Mouse (Mus musculus) liver, adult (tissue): ENCODE measurements around the gene Guk1.
A peak's percentile ranks its signal among the peaks of the same experiment; 100 is the strongest.

Experiments
- GATA4 ChIP-seq: IDR thresholded peaks from 2 replicates; pipeline ENCODE4 v1.6.1; 2014; ENCODE audit warnings: mild to moderate bottlenecking, low read length; ENCODE audit not compliant: insufficient replicate concordance

Gene Guk1

GRCm38 (mm10) chr11:59182864-59183331 is 9.1 kb downstream of the Guk1 start, which contains the start of gene Gjc2:
Gjc2 (minus strand) TSS chr11:59183213.
- no peak for TF ChIP-seq GATA4

GRCm38 (mm10) chr11:59176921-59177320 is 15.1 kb downstream of the Guk1 start:
- TF ChIP-seq GATA4 = no peak

- no peak for TF ChIP-seq GATA4
These were observed 15.5 kb downstream of the Guk1 start for GRCm38 (mm10) chr11:59176475-59176874.

- TF ChIP-seq GATA4 = no peak
These were observed 17.7 kb downstream of the Guk1 start for GRCm38 (mm10) chr11:59174189-59174838.

GRCm38 (mm10) chr11:59170549-59170948 is 21.5 kb downstream of the Guk1 start:
- no peak for TF ChIP-seq GATA4

- no peak for TF ChIP-seq GATA4
These were observed 22.2 kb downstream of the Guk1 start for GRCm38 (mm10) chr11:59169807-59170206.

DNA sequence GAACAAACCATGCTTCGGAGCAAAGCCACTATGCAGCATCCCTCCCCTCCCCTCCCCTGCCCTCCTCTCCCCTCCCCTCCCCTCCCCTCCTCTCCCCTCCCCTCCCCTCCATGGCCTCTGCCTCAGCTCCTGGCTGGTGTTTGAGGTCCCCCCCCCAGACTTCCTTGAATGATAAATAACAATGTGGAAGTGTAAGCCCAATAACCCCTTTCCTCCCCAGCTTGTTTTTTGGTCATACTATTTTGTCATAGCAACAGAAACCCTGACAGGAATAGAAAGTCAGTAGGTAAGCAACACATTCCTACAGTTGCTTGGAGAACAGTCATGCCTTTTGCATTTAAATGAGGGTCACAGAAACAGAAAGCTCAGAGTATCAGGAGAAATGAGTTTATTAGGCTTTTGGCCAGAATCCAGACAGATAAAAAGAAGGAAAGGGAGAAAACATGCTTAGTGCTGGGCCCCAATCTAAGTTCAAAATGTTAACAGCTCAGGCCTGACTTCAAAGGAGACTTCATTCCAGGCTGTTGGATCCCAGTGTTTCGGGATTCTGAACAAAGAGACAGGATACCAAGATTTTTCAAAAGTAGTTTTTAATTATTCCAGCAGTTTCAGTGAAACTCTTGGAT is 26.3 kb downstream of the Guk1 start:
- peak; percentile 79 for TF ChIP-seq GATA4

DNA sequence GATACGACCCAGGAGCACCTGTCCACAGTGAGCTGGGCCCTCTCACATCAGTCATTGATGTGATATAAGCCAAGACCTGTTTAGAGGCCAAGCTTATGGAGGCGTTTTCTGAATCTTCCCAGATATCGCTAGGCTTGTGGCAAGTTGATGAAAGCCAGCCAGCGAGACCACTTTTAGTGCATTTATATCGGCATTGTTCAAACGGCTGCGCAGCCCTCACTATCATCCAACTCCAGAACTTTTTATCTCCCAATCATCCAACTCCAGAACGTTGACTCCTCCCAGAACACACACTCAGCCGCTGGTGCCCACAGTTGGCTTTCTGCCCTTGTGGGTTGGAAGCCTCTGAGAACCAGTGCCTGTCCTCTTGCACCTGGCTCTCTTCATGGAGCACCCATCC is 27.6 kb downstream of the Guk1 start:
- no peak for TF ChIP-seq GATA4

DNA sequence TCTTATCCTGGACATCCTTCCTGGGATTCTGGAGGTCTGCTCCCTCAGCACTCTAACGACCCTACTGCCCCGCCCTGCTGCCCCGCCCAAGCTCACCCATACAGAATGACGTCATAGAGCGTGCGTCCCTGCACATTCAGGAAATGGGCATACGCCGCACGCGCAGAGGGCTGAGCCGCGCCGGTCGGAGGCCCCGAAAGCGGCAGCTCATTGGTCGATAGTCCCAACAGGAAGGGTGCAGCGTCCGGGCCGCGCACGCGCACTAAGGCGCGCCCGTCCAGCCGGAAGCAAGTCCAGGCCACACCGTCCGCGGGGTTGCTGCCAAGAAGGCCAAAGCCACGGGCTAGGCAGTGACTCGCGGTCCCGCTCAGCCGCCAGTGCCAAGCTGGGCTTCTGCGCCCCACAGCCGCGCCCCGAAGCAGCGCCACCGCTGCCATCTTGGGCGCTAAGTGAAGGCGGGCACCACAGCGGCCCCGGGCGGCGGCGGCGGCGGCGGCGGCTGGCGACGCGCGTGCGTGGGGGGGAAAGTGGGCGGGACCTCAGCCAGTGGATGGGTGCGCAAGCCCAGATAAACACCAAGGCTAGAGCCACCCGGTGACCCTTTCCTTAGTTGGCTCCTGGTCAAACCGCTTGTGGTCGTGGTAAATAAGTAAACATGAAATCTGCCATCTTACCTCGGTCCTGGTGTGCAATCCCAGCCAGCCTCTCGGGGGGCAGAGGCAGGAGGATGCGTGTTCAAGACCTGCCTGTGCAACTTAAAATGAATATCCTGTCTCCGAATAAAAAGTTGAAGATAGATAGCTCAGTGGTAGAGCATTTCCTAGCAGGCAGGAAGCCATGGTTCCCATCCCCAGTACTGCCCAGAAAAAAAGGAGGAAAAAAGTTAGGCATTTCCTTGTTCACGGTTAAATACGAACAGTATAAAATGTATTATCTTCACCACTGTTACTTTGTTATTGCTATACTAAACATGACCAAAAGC is 28.5 kb downstream of the Guk1 start, which contains the start of gene Iba57:
Iba57 (minus strand) TSS at position 485 of the 982 bp plus-strand sequence.
- no peak; the same call in 1 of the 2 replicates for TF ChIP-seq GATA4

GRCm38 (mm10) chr11:59162443-59163254 is 29.4 kb downstream of the Guk1 start:
- TF ChIP-seq GATA4 = peak; percentile 72; the same call in 1 of the 2 replicates

- TF ChIP-seq GATA4 = no peak
These were observed 30.6 kb downstream of the Guk1 start for GRCm38 (mm10) chr11:59161398-59161797.

DNA sequence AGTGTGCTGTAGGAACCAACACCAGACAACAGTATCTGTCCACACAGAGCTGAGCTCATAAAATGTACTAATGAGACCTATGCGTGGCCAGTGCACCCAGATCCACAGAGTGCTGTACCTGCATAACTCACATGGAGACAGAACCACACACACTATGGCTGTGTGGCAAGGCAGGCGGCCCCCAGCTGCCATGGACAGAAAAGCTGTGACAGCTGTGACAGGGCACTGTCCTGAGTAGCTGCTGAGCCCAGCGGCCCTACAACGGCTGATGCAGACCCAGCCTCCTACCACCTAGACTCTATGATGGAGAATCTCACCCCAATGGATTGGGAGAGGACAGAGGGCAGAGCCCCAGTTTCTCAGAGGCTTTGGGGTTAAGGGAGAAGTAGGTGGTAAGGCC is 32.5 kb downstream of the Guk1 start:
- no peak for TF ChIP-seq GATA4

- no peak for TF ChIP-seq GATA4
These were observed 32.9 kb downstream of the Guk1 start for GRCm38 (mm10) chr11:59159099-59159498.

- TF ChIP-seq GATA4 = no peak
These were observed 36.1 kb downstream of the Guk1 start for GRCm38 (mm10) chr11:59155900-59156299.
